9 mouse cellular contexts compared by ENCODE assay signal in the genomic region with DNA sequence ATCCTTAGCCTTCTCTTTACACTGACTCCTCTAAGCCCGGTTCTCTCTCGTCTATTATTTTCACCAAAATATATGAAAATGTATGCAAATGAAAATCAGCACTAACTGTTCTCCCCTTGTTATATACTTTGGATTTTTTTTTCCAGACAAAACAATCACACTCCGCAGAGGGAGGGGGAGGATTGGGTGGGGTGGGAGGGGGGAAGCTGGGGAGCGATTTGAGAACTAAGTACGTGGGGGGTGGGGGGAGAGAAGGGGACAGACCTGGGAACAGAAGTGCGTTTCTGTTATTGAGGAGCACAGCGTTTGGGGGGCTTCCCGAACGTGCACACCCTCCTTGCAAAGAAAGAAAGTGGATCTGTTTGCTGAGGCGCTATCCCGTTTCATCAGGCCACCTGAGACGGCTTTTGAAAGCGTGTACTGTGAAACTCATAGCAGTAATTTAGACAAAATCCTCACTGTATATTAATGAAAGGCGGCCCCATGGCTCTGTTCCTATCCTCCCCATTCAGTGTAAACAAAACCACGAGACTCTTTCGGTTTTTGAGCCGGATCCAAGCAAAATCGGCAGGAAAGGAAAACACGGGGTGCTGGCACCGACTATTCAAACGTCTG. TPM values are rescaled to one million over a fixed set of nuclear protein-coding genes. Genes with fewer than 3 reads are reported as not detected.
DNase-seq lines count a peak whose midpoint lies in the region; ATAC-seq lines count a peak whose summit lies in the region.
"Had no signal": no experiment of that assay in that cellular context is flagged by ENCODE, and none has a peak within 500 bp of the region (broad histone marks: within the 10 kb centered on the region; RNA-seq: fewer than 3 reads in every experiment).

No protein-coding gene starts in this region.

- peak overlapping the region; percentile 76 for H3K4me2 ChIP-seq in embryonic facial prominence, embryonic 12.5 days (replicated peaks)
- H3K4me2 ChIP-seq in hindbrain, embryonic 13.5 days: peak overlapping the region; percentile 95
- peak overlapping the region; percentile 98 for H3K4me2 ChIP-seq in midbrain, embryonic 14.5 days (ENCODE audit: low read length)

- peak overlapping the region; percentile 86; the same call in 1 of the 2 replicates for H3K27ac ChIP-seq in embryonic facial prominence, embryonic 12.5 days
- H3K27ac ChIP-seq in hindbrain, embryonic 13.5 days: peak overlapping the region; percentile 99
- peak overlapping the region; percentile 99 for H3K27ac ChIP-seq in midbrain, embryonic 14.5 days (replicated peaks; ENCODE audit: low read depth, low read length)

- H3K4me1 ChIP-seq in embryonic facial prominence, embryonic 12.5 days: peaks cover 19% of the 10 kb centered on the region; the same call in 1 of the 2 replicates
- H3K4me1 ChIP-seq in hindbrain, embryonic 13.5 days (replicated peaks): peaks cover 34% of the 10 kb centered on the region
- H3K4me1 ChIP-seq in midbrain, embryonic 14.5 days (ENCODE audit: control insufficient read depth, insufficient read depth, low read length): peaks cover 20% of the 10 kb centered on the region

- DNase-seq in layer of hippocampus, postnatal 10 days (ENCODE audit: low spot score in 2 of 2): peak; percentile 49 to 56
- DNase-seq in layer of hippocampus, postnatal 25 days (ENCODE audit: extremely low spot score in 1 of 2, low spot score in 1 of 2): no peak
- peak; percentile 83 for DNase-seq in midbrain, embryonic 14.5 days
- no peak for DNase-seq in gastrocnemius, adult 8-10 months (ENCODE audit: low spot score in 2 of 2)
- DNase-seq in gastrocnemius, adult 18-20 months (ENCODE audit: low spot score): no peak

- H3K4me3 ChIP-seq in embryonic facial prominence, embryonic 12.5 days: peak overlapping the region; percentile 68
- peak overlapping the region; percentile 80 for H3K4me3 ChIP-seq in hindbrain, embryonic 13.5 days
- H3K4me3 ChIP-seq in midbrain, embryonic 14.5 days (replicated peaks; ENCODE audit: low read depth, low read length): peak overlapping the region; percentile 92

- H3K9ac ChIP-seq in embryonic facial prominence, embryonic 12.5 days: peak overlapping the region; percentile 60; the same call in 1 of the 2 replicates
- H3K9ac ChIP-seq in hindbrain, embryonic 13.5 days: peak overlapping the region; percentile 84
- H3K9ac ChIP-seq in midbrain, embryonic 14.5 days (replicated peaks; ENCODE audit: low read length): peak overlapping the region; percentile 68

- WGBS in embryonic facial prominence, embryonic 12.5 days: under 1% methylated on average over 21 of the region's 21 CpGs
- WGBS in hindbrain, embryonic 13.5 days: under 1% methylated on average over 21 of the region's 21 CpGs
- WGBS in midbrain, embryonic 14.5 days: under 1% methylated on average over 21 of the region's 21 CpGs

- H3K9me3 ChIP-seq in embryonic facial prominence, embryonic 12.5 days: no peaks in the 10 kb centered on the region
- H3K9me3 ChIP-seq in hindbrain, embryonic 13.5 days: no peaks in the 10 kb centered on the region
- no peaks in the 10 kb centered on the region for H3K9me3 ChIP-seq in midbrain, embryonic 14.5 days (ENCODE audit: control insufficient read depth, low read length)

- ATAC-seq in embryonic facial prominence, embryonic 12.5 days (ENCODE audit: insufficient number of reproducible peaks, insufficient read depth, low FRiP score, low TSS enrichment): no peak
- no peak for ATAC-seq in hindbrain, embryonic 13.5 days (ENCODE audit: low FRiP score)
- ATAC-seq in midbrain, embryonic 14.5 days (ENCODE audit: low FRiP score, low TSS enrichment): no peak
- no peak for ATAC-seq in erythroid progenitor cell, adult 5-6 weeks (replicated peaks; ENCODE audit: low FRiP score, poor library complexity, severe bottlenecking)
- ATAC-seq: Patski had no signal

- H3K27me3 ChIP-seq in embryonic facial prominence, embryonic 12.5 days: peaks cover 48% of the 10 kb centered on the region
- H3K27me3 ChIP-seq in hindbrain, embryonic 13.5 days: no peaks in the 10 kb centered on the region
- H3K27me3 ChIP-seq in midbrain, embryonic 14.5 days (ENCODE audit: control insufficient read depth, insufficient read depth, low read length): no peaks in the 10 kb centered on the region
- H3K27me3 ChIP-seq: Patski had no signal

- H3K36me3 ChIP-seq in embryonic facial prominence, embryonic 12.5 days: no peaks in the 10 kb centered on the region
- peaks cover 8% of the 10 kb centered on the region for H3K36me3 ChIP-seq in hindbrain, embryonic 13.5 days
- peaks cover 11% of the 10 kb centered on the region for H3K36me3 ChIP-seq in midbrain, embryonic 14.5 days (ENCODE audit: control insufficient read depth, insufficient read depth, low read length)

RNA-seq across cellular contexts. Expression of gene Pou3f3, which starts 2.4 kb away (rescaled TPM):
- 10 to 100 TPM; 60.7 to 69.3 TPM for total RNA-seq in layer of hippocampus, postnatal 10 days (2021)
- 10 to 100 TPM; 61.7 to 72.6 TPM for total RNA-seq in layer of hippocampus, postnatal 25 days (2021)
- polyA plus RNA-seq in embryonic facial prominence, embryonic 12.5 days (2016; fragmentation: Nextera tagmentation; extraction: Ambion mirVana): 10.3 and 12.1 TPM in 2 replicates
- 17.4 and 18.2 TPM in 2 replicates for polyA plus RNA-seq in hindbrain, embryonic 13.5 days (2015; fragmentation: Nextera tagmentation; extraction: Ambion mirVana)
- polyA plus RNA-seq in midbrain, embryonic 14.5 days (2014; fragmentation: Nextera tagmentation; extraction: Ambion mirVana): 20.0 and 24.5 TPM in 2 replicates
- not detected in 2 replicates for total RNA-seq in erythroid progenitor cell, adult 5-6 weeks (2015; ENCODE audit: low replicate concordance)
- not detected in 2 replicates for total RNA-seq in erythroid progenitor cell, adult 5-6 weeks (2017; ENCODE audit: low replicate concordance)
- under 1 TPM in 1 of 4 experiments, not detected in 3; 0.04 TPM for total RNA-seq in gastrocnemius, adult 8-10 months (2022)
- not detected for total RNA-seq in gastrocnemius, adult 18-20 months (2021)

Comparison
In these comparisons a context has a peak if more than half of its experiments do, and no peak if none do; other contexts are left out.
1. DNase-seq: peak in layer of hippocampus, postnatal 10 days (2 of 2) and midbrain, embryonic 14.5 days (single experiment); none in layer of hippocampus, postnatal 25 days (0 of 2), gastrocnemius, adult 8-10 months (0 of 2) and gastrocnemius, adult 18-20 months (single experiment).
2. RNA of gene Pou3f3, which starts 2.4 kb away (total RNA-seq): 61.7 to 72.6 TPM in layer of hippocampus, postnatal 25 days and 60.7 to 69.3 TPM in layer of hippocampus, postnatal 10 days; not detected in erythroid progenitor cell, adult 5-6 weeks, 0.04 TPM in gastrocnemius, adult 8-10 months and not detected in gastrocnemius, adult 18-20 months; every median in the first group is over 10 times any median in the second.
3. Peak in every context shown above with its lines, with median percentiles within 50 percentile points of each other: H3K27ac ChIP-seq, H3K4me2 ChIP-seq, H3K4me3 ChIP-seq and H3K9ac ChIP-seq.